Mouse (Mus musculus): ENCODE measurements around the gene Zw10.

DNA sequence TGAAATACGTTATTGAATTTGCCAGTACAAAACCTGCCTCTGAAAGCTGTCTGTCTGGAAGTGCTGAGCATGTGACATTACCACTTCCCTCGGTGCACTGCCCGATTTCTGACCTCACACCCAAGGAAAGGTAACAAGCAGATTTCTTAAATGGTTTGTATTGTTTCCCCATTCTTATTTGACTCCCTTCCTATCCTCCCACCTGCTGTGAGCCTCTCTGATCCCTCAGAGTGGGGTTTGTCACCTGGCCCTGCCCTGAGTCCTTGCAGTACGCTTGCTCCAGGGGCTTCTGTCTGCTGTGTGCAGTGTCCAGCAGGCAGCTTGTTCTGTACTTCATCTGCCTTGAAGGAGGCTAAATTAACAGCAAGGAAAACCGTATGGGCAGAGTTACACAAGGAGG lies 31.5 kb upstream of the Zw10 start:
- TF ChIP-seq POLR2A (IDR thresholded peaks at IDR 0.05; ENCODE audit: low read depth, low read length) (no peak), CTCF (IDR thresholded peaks at IDR 0.05; ENCODE audit: borderline replicate concordance, insufficient read depth, low read length) (no peak)

All from embryonic fibroblast, embryonic 13.5 days (primary cell).